Mouse (Mus musculus): ENCODE results near the gene Aftph.

Gene Aftph

DNA sequence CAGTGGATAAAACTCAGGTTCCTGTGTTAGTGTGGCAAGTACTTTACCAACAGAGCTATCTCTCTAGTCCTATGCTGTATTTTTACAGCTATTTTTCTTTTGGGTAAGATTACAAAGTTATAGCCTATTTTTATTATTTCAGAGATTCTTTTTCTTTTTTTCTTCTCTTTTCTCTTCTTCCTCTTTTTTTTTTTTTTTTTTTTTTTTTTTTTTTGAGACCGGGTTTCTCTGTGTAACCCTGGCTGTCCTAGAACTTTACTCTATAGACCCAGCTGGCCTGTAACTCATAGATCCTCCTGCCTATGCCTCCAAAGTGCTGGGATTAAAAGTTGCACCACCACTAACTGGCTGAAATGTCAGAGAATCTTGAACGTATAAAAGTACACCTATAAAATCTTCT is 13.3 kb downstream of the Aftph start:
- DNase-seq (ENCODE audit: low spot score), result no peak

DNA sequence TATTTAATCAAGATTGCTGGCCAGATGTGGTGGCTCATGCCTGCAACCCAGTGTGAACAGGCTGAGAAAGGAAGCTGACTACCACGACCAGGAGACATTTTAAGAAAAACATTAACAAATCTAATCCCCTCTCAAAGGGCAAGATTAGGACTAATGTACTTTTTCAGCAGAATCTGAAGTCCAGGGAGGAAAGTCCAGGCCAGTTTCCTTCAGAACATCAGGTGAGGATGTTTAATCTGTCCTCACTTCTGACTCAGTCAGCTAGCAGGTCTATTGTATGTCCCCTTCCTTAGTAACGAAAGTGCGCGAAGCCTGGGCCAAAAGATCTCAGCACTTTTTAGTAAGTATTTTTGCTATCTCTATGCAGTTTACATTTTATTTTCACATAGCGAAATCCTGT is 17.8 kb downstream of the Aftph start:
- no peak for DNase-seq (ENCODE audit: low spot score)

- no peak for DNase-seq (ENCODE audit: low spot score)
Observed at GRCm38 (mm10) chr11:20712068-20712671, 29.2 kb downstream of the Aftph start.

GRCm38 (mm10) chr11:20691000-20691399 is 50.4 kb downstream of the Aftph start:
- DNase-seq (ENCODE audit: low spot score), result peak; percentile 64

DNA sequence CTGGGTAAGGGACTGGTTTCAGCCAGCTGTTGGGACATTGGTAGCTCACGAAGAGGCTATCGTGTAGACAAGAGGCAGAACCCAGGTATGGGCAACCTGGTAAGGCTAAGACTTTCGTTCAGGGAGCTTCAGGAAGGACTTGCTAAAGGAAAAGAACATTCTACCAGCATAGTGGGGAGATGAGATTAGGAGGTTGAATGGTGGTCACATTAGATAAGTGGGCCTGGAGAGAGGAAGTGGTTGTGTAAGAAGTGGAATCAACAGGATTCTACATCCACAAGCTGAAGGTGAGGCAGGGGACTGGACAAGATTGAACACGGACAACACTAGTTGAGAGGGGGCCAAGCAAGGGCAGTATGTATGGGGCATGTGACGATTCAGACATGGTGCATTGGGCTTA is 59.7 kb downstream of the Aftph start:
- no peak for DNase-seq (ENCODE audit: low spot score)

DNA sequence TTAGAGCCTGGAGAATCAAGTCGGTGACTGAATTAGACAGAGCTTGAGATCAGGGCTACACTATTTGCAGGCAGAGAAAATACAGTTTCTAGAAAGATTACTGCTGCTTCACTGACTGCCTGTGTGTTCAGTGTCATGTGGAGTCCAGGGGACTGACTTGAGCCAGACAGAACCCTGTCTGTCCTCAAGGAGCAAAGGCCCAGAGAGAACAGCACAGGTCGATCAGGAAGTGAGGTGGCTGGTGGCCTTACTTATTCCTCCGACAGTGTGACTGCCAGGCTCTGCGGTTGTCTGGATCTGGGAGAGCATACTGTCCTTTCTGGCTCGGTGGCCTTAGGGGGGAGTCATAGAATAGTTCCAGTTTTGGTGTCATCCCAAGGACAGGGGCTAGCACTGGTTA is 60.6 kb downstream of the Aftph start:
- no peak for DNase-seq (ENCODE audit: low spot score)

GRCm38 (mm10) chr11:20679396-20679795 is 62.0 kb downstream of the Aftph start:
- no peak for DNase-seq (ENCODE audit: low spot score)

GRCm38 (mm10) chr11:20672513-20672912 is 68.9 kb downstream of the Aftph start:
- no peak for DNase-seq (ENCODE audit: low spot score)

DNA sequence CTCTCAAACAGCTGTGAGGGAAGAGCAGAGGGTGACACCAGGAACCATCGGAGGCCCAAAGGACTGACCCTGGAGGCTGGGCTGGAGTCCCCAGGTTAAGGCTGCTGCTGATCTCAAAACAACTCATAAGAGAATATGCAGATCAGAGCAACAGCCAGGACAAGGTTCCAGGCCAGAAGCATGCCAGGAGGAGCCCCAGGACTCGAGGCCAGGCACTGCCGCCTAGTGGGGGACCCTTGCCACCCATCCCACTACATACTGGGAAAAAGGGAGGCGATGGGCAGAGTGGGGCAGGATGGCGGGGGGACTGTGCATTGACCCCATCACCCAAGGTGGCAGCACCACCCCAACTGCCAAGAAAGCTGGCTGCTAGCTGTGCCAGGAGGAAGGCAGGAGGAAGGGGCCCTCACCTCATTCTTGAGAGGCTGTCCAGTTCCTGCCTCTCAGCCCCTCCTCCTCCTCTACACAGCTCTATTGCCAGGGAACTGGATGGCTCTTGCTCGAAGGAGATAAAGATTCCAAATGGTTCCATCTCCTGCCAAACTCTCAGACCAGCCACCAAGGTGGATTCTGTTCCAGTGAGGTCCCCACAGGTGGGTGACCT is 69.5 kb downstream of the Aftph start:
- DNase-seq (ENCODE audit: low spot score), result no peak

DNA sequence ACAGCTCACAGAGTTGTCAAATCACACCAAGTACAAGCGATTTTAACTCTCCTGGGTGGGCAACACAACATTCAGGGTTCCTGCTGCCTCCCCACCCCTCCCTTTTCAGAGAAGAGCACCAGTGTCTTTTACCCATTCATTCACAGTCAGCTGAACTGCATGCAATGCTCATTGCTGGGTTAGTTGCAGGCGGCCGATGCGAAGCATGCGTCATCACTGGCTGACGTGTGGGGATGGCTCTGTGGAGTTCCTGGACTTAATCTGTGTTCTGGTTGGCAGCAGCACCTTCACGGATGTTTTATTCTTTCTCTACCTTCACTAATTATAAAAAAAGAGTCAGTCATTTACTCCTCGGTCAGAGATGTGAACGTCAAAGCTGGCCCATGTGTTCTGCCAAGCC is 76.5 kb downstream of the Aftph start:
- no peak for DNase-seq (ENCODE audit: low spot score)

DNA sequence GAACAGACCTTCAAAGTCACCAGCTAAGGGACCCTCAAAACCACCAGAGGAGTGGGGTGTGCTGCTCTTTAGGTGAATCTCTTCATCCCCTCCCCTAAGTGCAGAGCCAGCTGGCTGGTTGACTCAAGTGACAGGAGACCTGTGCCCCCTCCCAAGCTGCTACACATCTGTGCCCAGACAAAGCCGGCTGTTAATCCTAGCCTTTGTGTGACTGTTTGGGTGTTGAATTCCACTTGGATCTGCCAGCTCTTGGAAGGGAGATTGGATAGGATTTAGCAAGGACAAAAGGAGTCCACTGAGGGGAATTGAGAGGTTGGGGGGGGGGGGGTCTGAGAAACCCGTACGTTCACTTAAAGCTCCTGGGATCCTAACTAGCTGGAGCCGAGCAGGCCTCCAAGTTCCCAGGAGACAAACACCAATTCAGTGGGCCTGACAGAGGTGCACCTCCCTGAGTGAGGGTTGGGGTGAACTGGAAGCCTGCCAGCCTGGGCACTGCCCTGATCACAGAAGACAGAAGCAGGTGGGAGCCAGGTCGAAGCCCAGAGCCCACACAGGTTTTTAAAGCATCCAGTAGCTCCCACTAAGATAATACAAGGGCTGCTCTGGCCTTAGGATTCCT is 77.7 kb downstream of the Aftph start:
- DNase-seq (ENCODE audit: low spot score), result no peak

- no peak for DNase-seq (ENCODE audit: low spot score)
Observed at GRCm38 (mm10) chr11:20662811-20663210, 78.6 kb downstream of the Aftph start.

- peak; percentile 40 for DNase-seq (ENCODE audit: low spot score)
Observed at GRCm38 (mm10) chr11:20661652-20662051, 79.7 kb downstream of the Aftph start.

DNA sequence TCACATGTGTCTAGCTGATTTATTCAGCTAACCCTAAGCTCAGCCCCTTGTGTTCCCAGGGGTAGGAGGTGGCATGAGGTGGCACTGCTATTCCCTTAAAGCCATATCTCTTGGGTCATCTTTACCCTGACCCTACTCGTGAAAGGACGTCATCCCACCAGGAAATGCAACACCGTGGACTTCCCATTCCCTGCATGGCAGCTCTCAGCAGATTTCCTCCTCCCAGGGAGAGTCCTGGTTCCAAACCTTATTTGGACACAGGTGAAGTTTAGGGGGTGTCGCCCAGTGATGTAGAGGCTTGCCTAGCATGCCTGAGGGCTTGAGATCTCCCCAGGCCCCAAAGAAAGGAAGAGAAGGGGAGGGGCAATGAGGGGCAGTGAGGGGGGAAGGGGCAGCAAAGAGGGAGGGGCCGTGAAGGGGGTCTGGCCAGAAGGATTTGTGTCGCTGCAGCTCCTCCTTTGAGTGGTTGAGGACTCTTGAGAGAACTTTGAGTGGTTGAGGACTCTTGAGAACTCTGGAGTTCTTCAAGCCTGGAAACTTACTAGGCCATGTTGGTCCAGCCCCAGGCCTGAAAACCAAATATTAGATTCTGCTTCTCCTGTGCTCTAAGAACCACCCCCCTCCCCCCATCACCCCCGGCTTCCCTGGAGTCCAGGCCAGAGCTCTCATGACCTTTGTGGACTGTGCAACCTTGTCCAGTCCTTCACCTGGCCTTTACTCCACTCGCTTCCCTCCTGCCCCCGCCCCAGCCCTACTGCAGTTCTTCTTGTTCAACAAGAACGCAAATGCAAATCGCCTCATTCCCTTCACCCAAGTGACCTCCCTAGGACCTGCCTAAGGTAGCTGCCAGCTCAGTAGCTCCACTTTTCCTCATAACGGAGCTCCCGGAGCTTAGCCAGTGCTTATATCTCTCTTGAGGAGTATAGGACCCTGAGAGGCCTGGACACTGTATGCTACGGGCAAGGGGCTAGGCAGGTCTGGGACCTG is 81.0 kb downstream of the Aftph start:
- DNase-seq (ENCODE audit: low spot score), result no peak

GRCm38 (mm10) chr11:20659094-20659493 is 82.3 kb downstream of the Aftph start:
- no peak for DNase-seq (ENCODE audit: low spot score)

DNA sequence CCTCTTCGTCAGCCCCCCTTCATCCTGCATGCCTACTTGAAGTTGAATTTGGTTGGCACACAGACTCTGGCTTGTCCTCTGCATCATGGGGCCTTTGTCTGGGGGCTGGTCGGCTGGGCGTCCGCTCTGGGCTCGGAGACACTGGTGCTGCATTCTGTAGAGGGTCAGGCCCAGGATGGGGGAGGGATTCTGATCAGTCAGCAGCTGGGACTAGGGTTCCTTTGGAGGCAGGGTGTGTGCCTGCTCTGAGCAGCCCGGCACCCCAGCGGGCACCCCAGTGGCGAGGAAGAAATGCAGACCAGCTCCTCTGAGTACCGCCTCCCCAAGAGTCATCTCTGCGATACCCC is 84.7 kb downstream of the Aftph start:
- no peak for DNase-seq (ENCODE audit: low spot score)

- no peak for DNase-seq (ENCODE audit: low spot score)
Observed at GRCm38 (mm10) chr11:20655795-20656710, 85.3 kb downstream of the Aftph start.

- no peak for DNase-seq (ENCODE audit: low spot score)
Observed at GRCm38 (mm10) chr11:20651166-20651565, 90.2 kb downstream of the Aftph start.

DNA sequence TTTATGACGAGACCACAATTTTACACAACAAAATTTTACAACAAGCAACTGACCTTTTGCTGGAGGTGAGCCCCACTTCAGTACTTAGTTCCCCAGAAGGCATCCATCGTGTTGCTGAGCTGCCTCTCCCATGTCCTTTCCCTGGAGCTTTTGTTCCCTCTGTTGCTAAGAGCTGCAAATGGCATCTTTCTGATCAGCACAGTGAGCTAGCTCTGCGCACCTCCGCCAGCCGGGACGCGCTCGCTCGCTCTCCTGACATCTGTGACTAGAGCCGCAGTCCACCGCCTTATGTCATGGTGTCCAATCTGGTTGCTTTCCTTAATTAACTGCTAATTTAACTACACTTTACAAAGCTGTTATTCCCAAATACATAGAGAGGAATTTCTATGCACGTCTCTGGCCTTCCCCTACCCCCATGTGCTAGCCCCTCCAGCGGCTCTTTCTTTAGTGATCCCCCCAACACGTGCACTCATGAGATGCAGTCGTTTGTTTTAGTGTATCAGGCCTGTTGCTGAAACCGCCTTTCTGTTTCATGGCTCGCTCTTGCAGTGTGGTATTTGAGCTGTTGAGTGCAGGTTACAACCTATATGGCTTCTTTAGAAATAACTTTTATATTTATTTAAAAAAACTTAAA is 91.3 kb downstream of the Aftph start:
- DNase-seq (ENCODE audit: low spot score), result no peak

DNA sequence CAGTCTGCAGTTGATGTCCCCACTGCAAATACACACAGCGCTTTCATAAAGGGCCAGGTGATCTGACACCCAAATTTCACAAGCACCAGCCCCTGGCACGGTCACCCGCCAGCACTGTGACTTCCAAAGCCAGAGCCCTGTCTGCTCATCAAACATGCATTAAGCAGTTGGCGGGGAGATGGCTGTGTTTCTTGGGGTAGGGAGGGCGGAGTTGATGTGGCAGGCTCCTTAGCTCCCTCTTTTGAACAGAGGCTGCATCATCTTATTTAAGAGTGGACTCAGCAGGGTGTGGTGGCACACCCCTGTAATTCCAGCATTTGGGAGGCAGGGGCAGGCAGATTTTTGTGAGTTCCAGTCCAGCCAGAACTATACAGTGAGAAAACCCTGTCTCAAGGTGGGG is 91.9 kb downstream of the Aftph start:
- DNase-seq (ENCODE audit: low spot score), result no peak
